Comparison of ENCODE assay signal across 8 mouse cellular contexts in the genomic region with DNA sequence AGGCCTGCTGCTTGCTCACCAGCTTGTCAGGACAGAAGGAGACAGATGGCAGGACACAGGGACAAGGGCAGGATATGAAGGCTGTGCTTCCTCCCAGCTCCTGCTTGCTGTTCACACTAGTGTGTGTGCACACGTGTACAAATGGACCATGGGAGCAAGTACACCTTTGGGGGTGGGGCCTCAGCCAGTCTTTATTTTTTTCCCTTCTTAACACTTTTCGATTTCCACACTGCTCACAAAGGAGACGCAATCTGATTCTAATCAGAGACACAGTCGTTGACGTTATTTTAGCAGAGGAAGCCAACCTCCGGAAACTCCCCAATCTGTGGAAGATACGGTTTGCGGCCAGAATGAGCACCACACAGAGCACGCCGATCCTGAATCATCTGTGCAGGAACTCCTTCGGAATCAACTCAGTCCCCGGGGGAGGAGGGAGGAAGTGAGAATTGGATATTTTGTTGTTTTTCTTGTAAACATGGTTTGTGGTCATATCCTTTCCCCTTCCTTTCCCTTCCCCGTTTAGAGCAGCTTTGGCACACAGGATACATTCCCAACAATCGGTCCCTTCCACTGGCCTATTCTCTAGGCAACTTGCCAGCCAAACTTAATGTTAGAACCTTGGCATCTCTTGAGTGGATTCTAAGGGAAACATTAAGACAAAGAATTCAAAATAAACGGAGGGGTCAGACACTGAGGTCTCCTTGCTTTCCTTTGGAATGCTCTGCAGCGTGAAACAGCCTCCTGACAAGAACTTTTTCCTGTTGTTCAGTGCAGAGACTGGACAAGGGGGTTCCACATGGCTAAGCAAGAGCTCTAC. TPM values are rescaled to one million over a fixed set of nuclear protein-coding genes. Genes with fewer than 3 reads are reported as not detected.
DNase-seq lines count a peak whose midpoint lies in the region; ATAC-seq and TF ChIP-seq lines count a peak whose summit lies in the region.

No protein-coding gene starts in this region.

- no peak overlapping the region for H3K9ac ChIP-seq in hindbrain, postnatal 0 days (replicated peaks; ENCODE audit: low read length)
- no peak overlapping the region for H3K9ac ChIP-seq in liver, embryonic 12.5 days
- no peak overlapping the region for H3K9ac ChIP-seq in stomach, embryonic 15.5 days

- no peaks in the 10 kb centered on the region for H3K27me3 ChIP-seq in hindbrain, postnatal 0 days (ENCODE audit: insufficient read depth, low read length)
- peaks cover 22% of the 10 kb centered on the region for H3K27me3 ChIP-seq in liver, embryonic 12.5 days (replicated peaks)
- H3K27me3 ChIP-seq in stomach, embryonic 15.5 days (replicated peaks): no peaks in the 10 kb centered on the region

- no peak overlapping the region for H3K4me3 ChIP-seq in embryonic fibroblast, embryonic 13.5 days (ENCODE audit: insufficient read depth, low read length)
- H3K4me3 ChIP-seq in hindbrain, postnatal 0 days (ENCODE audit: low read length): no peak overlapping the region
- H3K4me3 ChIP-seq in liver, embryonic 12.5 days: no peak overlapping the region
- no peak overlapping the region for H3K4me3 ChIP-seq in stomach, embryonic 15.5 days (replicated peaks)

- peaks cover 11% of the 10 kb centered on the region for H3K4me1 ChIP-seq in embryonic fibroblast, embryonic 13.5 days (ENCODE audit: control insufficient read depth, insufficient read depth, low read length)
- no peaks in the 10 kb centered on the region for H3K4me1 ChIP-seq in hindbrain, postnatal 0 days (ENCODE audit: insufficient read depth, low read length)
- H3K4me1 ChIP-seq in liver, embryonic 12.5 days: peaks cover 13% of the 10 kb centered on the region
- H3K4me1 ChIP-seq in stomach, embryonic 15.5 days: peaks cover 19% of the 10 kb centered on the region

- no peaks in the 10 kb centered on the region for H3K9me3 ChIP-seq in hindbrain, postnatal 0 days (ENCODE audit: low read length)
- H3K9me3 ChIP-seq in liver, embryonic 12.5 days (replicated peaks): no peaks in the 10 kb centered on the region
- H3K9me3 ChIP-seq in stomach, embryonic 15.5 days: no peaks in the 10 kb centered on the region

- H3K4me2 ChIP-seq in hindbrain, postnatal 0 days (ENCODE audit: low read depth, low read length): no peak overlapping the region
- H3K4me2 ChIP-seq in liver, embryonic 12.5 days: no peak overlapping the region
- H3K4me2 ChIP-seq in stomach, embryonic 15.5 days: no peak overlapping the region

- TF ChIP-seq CTCF in embryonic fibroblast, embryonic 13.5 days (IDR thresholded peaks at IDR 0.05; ENCODE audit: borderline replicate concordance, insufficient read depth, low read length): no peak
- no peak for TF ChIP-seq CTCF in hindbrain, postnatal 0 days (IDR thresholded peaks at IDR 0.05; ENCODE audit: low read depth)

- ATAC-seq in hindbrain, postnatal 0 days: no peak
- ATAC-seq in liver, embryonic 12.5 days: no peak
- ATAC-seq in stomach, embryonic 15.5 days (ENCODE audit: insufficient read depth, low FRiP score, low read depth): peak; percentile 43; the same call in 1 of the 2 replicates

- H3K36me3 ChIP-seq in hindbrain, postnatal 0 days (ENCODE audit: insufficient read depth, low read length): no peaks in the 10 kb centered on the region
- H3K36me3 ChIP-seq in liver, embryonic 12.5 days: no peaks in the 10 kb centered on the region
- no peaks in the 10 kb centered on the region for H3K36me3 ChIP-seq in stomach, embryonic 15.5 days

- DNase-seq in cerebellum, adult 18-20 months: peak; percentile 25 to 26
- no peak for DNase-seq in cerebellum, postnatal 36 days
- peak; percentile 85 for DNase-seq in 3T3-L1 (ENCODE audit: low read depth, low spot score)
- peak; percentile 58 for DNase-seq in hindbrain, postnatal 0 days (ENCODE audit: low spot score)
- DNase-seq in left cerebral cortex, adult 18-20 months (ENCODE audit: low spot score in 2 of 2): no peak

- no peak for TF ChIP-seq POLR2A in embryonic fibroblast, embryonic 13.5 days (IDR thresholded peaks at IDR 0.05; ENCODE audit: low read depth, low read length)

- 54% methylated on average over 16 of the region's 16 CpGs for WGBS in hindbrain, postnatal 0 days
- WGBS in liver, embryonic 12.5 days (ENCODE audit: insufficient replicate concordance): 19% methylated on average over 16 of the region's 16 CpGs
- 38% methylated on average over 16 of the region's 16 CpGs for WGBS in stomach, embryonic 15.5 days

- H3K27ac ChIP-seq in embryonic fibroblast, embryonic 13.5 days (ENCODE audit: insufficient read depth, low read length): peak overlapping the region; percentile 69
- peak overlapping the region; percentile 7; the same call in 1 of the 2 replicates for H3K27ac ChIP-seq in hindbrain, postnatal 0 days
- peak overlapping the region; percentile 57; the same call in 1 of the 2 replicates for H3K27ac ChIP-seq in liver, embryonic 12.5 days
- H3K27ac ChIP-seq in stomach, embryonic 15.5 days: peak overlapping the region; percentile 80

RNA-seq across cellular contexts. Expression of a gene that starts 6.7 kb away (rescaled TPM):
- not detected in 2 replicates for polyA plus RNA-seq in embryonic fibroblast, embryonic 13.5 days (2011; ENCODE audit: insufficient read length, low read depth, missing spikeins)
- 0.10 and 0.97 TPM in 2 replicates for total RNA-seq in hindbrain, postnatal 0 days (2014; rRNA removed)
- polyA plus RNA-seq in hindbrain, postnatal 0 days (2015; fragmentation: Nextera tagmentation; extraction: Ambion mirVana): 0.39 and 0.68 TPM in 2 replicates
- 0.12 TPM in 2 replicates for polyA plus RNA-seq in liver, embryonic 12.5 days (2016; fragmentation: Nextera tagmentation; extraction: Ambion mirVana)
- 0.08 and 0.22 TPM in 2 replicates for polyA plus RNA-seq in stomach, embryonic 15.5 days (2015; fragmentation: Nextera tagmentation; extraction: Ambion mirVana)
- under 1 TPM in 1 of 2 experiments, not detected in 1; 0.16 TPM for total RNA-seq in left cerebral cortex, adult 18-20 months (2021)

Comparison
In these comparisons a context has a peak if more than half of its experiments do, and no peak if none do; other contexts are left out.
1. DNase-seq: peak in cerebellum, adult 18-20 months (2 of 2), 3T3-L1 (single experiment) and hindbrain, postnatal 0 days (single experiment); none in cerebellum, postnatal 36 days (0 of 2) and left cerebral cortex, adult 18-20 months (0 of 2).
2. H3K27ac ChIP-seq: peak in every context shown above with its lines; median percentile 80 in stomach, embryonic 15.5 days; 69 in embryonic fibroblast, embryonic 13.5 days; 57 in liver, embryonic 12.5 days; 7 in hindbrain, postnatal 0 days.